Mouse (Mus musculus): ENCODE measurements around the gene A430089I19Rik. TPM values are rescaled to one million over a fixed set of nuclear protein-coding genes. Genes with fewer than 3 reads are reported as not detected.
"Not testable (repeated sequence)": the region's sequence is repeated elsewhere in the genome, so short reads cannot be mapped to it uniquely, and the experiment has no call there.

The A430089I19Rik gene
- total RNA-seq (2021) = not detected

- DNase-seq = not testable (repeated sequence)
These were observed at the start of gene A430089I19Rik for GRCm38 (mm10) chr5:94306696-94307095. Gene A430089I19Rik, minus strand, starts transcription at chr5:94306796.

GRCm38 (mm10) chr5:94339449-94339848 lies 32.9 kb upstream of the A430089I19Rik start, which contains the start of gene AA792892:
Gene AA792892, plus strand, starts transcription at chr5:94339749.
- not testable (repeated sequence) for DNase-seq

GRCm38 (mm10) chr5:94314135-94314534 lies 7.5 kb upstream of the A430089I19Rik start, which contains the start of gene Gm6502:
Gene Gm6502, plus strand, starts transcription at chr5:94314435.
- not testable (repeated sequence) for DNase-seq

Other genes with a start within 250 kb of the A430089I19Rik start
- gene BC061212, start 236.3 kb downstream of the A430089I19Rik start, total RNA-seq (2021) = not detected
- not detected for gene Gm6351, start 230.4 kb downstream of the A430089I19Rik start, total RNA-seq (2021)
- gene Gm3106, start 88.8 kb downstream of the A430089I19Rik start, total RNA-seq (2021) = not detected
- gene Gm6502, start 7.6 kb upstream of the A430089I19Rik start, total RNA-seq (2021) = not detected
- gene AA792892, start 33.0 kb upstream of the A430089I19Rik start, total RNA-seq (2021) = not detected
- not detected for gene Gm7682, start 139.0 kb upstream of the A430089I19Rik start, total RNA-seq (2021)
- gene Gm3139, start 219.5 kb upstream of the A430089I19Rik start, total RNA-seq (2021) = not detected

Data from heart, postnatal 4 days (tissue).